Mouse (Mus musculus): ENCODE measurements around the gene Lrrc75a. TPM values are rescaled to one million over a fixed set of nuclear protein-coding genes. Genes with fewer than 3 reads are reported as not detected.

Gene Lrrc75a
- total RNA-seq, 2 experiments from 2014 or later, result 1.8 to 2.1 TPM

DNA sequence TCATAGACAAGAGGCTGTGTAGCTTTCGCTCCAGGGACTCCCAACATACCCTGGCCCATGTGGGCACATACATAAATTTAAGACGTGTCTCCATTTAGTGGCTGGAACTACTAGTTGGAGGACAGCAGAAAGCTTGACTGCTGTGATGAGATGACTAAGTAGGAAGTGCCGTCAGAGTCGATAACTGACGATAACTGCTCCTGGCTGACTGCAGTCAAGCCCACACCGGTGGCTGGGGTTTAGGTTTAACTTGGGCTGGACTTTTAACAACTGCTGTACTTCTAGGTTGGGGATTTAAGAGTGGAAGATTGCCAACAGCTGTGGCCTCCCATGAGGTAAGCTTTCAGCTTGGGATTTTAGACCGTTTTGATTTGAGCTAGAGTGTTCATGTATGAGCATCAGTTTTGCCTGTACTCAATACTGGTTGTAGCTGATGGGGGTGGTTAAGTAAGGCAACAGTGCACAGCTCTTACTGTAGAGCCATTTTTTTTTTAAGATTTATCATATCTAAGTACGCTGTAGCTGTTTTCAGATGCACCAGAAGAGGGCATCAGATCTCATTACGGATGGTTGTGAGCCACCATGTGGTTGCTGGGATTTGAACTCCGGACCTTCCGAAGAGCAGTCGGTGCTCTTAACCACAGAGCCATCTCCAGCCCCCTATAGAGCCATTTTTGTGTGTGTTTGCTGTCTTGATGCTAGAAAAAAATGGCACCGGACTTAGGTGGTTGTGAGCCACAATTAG lies 44.8 kb downstream of the Lrrc75a start:
- no peak for ATAC-seq (replicated peaks; ENCODE audit: low FRiP score, low TSS enrichment, poor library complexity, severe bottlenecking)

DNA sequence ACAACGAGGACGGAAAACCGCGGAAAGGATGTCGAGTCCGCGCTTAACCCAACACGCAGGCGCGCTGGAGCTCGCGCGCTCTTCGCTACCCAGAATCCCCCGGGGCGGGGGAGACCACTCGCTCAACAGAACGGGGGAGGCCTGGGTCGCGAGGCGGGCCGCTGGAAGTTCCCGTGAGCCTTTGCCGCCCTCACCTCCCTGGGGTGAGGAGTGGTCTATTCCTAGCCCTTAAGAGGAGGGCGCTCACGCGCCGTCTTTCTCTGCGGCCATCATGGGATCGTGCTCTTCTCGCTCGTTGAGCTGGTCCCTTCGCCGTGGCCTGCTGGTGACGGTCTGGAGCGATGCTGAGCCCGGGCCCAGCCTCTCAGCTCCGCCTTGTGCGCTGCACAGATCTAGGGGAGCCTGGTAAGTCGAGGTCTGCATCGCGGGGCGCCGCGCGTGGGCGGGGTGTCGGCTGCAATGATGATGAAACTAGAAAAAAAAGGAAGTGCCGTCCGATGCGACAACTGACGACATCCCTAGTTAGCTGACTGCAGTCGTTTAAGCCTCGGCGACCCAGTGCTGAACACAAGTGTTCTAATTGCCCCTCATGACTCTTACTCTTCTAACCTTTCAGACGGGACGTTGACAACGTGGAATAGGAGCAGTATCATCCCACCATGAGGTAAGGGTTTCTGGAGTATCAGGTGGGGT lies 45.6 kb downstream of the Lrrc75a start:
- ATAC-seq (replicated peaks; ENCODE audit: low FRiP score, low TSS enrichment, poor library complexity, severe bottlenecking), result peak; percentile 77

DNA sequence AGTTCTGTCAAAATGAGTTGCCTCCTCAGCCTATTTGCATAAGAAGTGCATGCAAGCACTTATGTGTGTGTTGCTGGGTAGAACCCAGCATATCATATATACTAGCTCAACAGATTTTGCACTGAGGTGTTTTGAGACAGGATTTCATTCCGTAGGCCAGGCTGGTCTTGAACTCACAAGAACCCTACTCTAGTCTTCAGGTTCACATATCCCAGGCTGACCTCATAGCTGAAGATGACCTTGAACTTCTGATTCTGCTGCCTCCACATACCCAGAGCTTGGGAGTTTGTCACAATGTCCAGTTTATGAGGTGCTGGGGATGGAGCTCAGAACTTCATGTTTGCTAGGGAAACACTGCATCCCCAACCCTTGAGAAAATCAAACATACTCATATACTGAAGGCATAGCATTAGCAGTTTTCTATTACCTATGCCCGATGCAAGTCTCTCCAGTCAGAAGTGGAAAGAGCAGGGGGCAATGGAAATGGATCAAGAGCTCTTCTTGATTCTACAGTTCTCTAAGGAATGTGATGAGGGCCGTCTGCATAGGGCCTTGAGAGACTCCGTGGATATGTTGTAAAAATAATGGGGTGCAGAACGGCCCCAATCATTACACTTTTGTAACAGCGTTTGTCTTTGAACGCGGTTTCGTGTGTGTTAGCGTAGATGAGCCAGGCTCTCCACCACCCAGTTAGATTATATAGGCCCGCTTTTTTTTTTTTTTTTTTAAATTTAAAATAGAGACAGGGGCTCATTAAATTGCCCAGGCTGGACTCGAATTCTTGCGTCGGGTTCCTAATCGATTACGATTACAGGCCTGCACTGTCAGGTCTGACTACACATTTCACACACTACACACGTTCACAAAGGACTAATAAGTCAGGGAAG lies 46.3 kb downstream of the Lrrc75a start:
- ATAC-seq (replicated peaks; ENCODE audit: low FRiP score, low TSS enrichment, poor library complexity, severe bottlenecking), result no peak

DNA sequence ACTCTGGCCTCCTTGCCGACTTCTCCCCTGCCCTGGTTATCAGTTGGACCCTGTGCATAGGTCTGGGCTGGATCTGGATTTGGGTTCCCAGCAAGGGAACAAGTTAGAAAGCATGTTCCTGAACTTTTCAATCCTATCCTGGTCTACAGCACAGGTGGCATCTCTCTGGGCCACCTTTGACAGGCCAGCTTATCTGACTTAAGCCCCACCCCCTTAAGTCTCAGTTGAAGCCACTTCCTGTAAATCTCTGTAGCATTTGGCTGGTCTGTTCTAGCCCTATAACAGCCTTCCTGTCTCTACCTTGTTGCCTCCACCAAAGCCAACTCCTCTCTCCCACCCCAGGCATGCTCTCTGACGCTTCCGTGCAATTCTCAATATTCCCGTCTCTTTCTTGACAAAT lies 49.8 kb downstream of the Lrrc75a start:
- no peak for ATAC-seq (replicated peaks; ENCODE audit: low FRiP score, low TSS enrichment, poor library complexity, severe bottlenecking)

DNA sequence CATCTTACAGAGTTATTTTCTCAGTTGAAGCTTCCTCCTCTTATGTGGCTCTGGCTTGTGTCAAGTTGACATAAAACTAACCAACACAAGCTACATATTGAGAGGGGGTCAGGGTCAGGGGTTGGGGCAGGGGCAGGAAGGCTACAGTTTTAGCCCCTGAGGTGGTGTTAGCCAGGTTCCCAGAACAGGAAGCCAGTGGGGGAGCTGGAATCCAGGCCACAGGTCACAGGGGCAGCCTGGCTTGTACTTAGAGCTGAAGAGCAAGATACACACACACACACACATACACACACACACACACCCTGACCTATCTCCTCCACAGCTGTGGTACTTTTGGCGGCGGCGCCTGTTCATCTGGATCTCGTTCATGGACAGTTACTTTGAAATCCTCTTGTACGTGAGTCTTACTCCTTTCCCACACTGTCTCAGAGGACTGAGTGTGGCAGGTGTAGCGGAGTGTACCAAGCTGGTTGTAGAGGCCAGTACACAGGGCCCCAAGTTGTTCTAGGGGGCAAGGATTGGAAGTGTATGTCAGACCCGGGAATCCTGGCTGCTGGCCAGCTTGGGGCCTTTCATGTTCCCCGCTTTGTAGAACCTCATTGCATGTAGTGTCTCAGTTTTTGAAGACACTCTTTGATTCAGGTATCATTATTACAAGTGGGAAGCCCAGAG lies 56.3 kb downstream of the Lrrc75a start:
- ATAC-seq (replicated peaks; ENCODE audit: low FRiP score, low TSS enrichment, poor library complexity, severe bottlenecking), result no peak

DNA sequence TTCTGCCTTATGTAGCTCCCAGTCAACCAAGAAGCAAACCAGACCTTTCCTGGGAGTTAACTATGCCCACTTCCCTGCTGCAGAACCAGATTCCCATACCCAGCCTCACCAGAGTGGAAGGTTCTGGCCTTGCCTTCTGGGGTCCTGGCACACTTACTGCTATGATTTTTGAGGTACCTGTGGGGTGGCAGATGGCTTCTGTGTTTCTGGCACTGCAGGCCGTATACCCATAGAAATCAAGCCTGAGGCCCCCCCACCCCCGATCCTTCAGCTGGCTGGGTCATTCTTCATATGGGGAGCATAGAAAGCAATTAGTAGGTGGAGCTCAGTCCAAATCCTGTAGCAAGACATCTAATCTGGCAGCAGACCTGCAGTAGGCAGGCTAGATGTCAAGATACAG lies 57.3 kb downstream of the Lrrc75a start:
- ATAC-seq (replicated peaks; ENCODE audit: low FRiP score, low TSS enrichment, poor library complexity, severe bottlenecking), result no peak

DNA sequence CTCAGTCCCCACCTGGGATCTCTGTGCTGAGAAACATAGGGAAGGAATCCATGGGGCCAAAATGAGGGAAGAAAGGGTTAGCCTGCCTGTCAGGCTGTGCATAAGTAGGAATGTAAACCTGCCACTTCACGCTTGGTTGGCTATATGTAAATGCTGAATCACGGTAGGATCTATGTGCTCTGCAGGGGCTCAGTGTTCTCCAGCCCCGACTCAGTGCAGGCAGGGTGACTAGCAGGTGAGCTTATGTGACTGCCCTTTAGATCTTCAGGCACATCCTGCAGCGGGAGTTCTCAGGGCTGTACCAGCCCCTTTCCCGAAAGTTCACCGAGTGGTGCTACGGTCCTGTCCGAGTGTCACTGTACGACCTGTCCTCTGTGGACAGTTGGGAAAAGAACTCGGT lies 58.9 kb downstream of the Lrrc75a start:
- no peak for ATAC-seq (replicated peaks; ENCODE audit: low FRiP score, low TSS enrichment, poor library complexity, severe bottlenecking)

DNA sequence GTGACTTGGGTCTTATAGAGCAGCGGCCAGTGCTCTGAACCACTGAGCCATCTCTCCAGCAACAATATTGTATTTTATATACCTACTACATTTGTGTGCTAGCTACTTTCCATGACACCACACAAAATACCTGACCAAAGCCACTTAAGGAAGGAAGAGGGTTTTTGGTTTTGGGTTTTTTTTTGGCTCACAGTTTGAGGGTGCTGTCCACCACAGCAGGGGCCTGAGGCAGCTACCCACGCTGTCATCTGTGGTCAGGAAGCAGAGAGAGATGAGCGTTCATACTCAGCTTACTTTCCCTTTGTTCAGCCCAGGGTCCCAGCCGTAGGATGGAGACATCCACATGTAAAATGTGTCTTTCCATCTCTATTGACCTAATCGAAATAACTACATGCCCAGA lies 61.3 kb downstream of the Lrrc75a start:
- no peak for ATAC-seq (replicated peaks; ENCODE audit: low FRiP score, low TSS enrichment, poor library complexity, severe bottlenecking)

DNA sequence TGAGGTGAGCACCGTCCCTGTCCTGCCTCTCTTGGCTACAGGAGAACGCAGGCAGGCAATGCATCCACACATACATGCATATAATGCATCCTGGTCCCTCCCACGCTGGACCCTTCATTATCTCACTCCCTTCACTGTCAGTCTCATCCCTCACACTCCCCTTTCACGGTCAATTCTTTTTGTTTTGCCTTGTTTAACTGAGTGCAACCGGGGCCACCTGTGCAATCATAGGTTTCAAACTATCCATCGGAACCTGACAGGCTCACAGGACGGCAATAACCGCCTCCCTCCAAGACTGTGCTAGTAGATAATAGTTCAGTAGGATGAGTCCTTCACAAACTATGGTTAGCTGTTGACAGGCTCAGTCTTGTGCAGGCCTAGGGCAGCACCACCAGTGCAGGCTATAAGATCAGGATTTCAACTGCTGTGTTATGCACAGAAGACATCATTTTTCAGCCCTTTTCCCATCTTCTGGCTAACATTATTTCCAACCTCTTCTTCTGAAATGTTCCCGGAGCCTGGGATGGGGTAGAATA lies 63.6 kb downstream of the Lrrc75a start:
- ATAC-seq (replicated peaks; ENCODE audit: low FRiP score, low TSS enrichment, poor library complexity, severe bottlenecking), result peak; percentile 60

DNA sequence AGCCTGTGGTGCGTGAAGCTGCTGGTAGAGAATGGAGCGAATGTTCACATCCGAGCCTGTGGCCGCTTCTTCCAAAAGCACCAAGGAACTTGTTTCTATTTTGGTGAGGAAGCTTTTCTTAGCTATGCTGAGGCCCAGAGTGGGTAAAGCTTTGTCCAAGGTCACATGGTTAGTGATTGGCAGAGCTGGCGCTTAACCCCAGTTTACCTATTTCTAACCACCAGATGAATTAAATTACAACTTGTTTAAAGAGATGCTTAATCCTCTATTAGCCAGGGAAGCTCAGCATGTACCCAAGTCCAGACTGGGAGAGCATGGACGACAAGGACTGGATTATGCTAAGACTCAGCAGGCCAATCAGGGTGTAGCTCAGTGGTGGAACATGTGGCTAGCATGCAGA lies 65.3 kb downstream of the Lrrc75a start:
- no peak for ATAC-seq (replicated peaks; ENCODE audit: low FRiP score, low TSS enrichment, poor library complexity, severe bottlenecking)

DNA sequence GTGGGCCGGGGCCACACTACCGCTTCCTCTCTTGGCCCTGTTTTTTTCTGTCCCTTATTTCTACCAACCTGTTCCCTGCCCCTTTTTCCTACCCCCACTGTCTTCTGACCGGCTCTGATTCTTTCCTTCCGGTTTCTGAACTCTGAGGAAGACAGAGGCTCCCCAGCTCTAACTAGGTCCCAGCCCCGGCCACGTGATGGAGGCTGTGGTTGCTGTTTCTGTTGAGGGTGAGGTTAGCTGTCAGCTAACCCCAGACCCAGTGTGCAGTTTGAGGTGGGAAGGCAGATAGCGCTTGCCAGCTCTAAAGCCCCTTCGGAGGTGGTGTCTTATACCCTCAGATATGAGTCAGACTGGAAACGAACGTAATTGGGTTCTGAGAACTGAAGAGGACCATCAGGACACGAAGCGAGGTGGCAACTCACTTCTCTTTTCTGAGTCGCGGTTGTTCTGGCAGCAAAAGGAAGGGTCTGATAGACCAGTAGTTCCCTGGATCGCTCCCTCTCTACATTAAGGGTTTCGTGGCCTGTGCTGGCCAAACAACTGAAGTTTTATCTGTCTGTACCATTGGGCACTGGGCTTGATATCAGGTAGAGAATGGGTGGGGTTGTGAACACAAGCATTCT lies 71.7 kb downstream of the Lrrc75a start:
- ATAC-seq (replicated peaks; ENCODE audit: low FRiP score, low TSS enrichment, poor library complexity, severe bottlenecking), result peak; percentile 69

DNA sequence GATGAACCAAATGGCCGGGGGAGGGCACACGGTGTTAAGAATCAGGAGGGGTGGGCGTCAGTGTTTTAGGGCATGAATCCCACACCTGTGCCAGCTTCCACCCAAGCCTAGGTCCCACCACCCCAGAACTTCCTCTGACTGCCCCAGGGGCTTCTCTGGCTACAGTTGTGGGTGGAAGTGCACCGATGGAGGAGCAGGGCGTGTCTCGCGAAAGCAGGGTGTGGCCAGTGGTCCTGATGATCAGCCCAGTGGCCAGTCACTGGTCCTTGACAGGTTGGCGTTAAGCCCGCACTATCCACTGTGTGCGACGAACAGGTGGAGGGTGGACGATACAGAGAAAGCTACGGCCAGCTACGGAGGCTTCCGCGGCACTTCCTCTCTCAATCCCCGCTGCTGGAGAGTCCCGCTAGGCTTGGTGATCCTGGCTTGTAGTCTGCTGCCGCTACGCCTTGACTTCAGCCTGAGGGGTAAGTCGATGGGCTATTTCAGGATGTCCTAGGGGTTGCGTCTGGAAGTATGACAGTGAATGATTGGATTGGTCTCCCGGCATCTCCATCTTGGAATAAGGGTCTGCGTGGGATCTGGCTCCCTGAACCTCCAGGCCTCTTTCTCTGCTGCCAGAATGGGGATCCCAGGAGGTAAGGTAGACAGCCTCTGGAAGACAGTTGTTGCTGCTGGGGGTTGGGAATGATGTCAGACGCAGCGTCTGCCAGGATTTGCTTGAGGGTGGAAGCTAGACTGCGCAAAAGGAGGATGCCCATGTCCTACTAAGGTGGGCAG lies 72.5 kb downstream of the Lrrc75a start:
- peak; percentile 49 for ATAC-seq (replicated peaks; ENCODE audit: low FRiP score, low TSS enrichment, poor library complexity, severe bottlenecking)

DNA sequence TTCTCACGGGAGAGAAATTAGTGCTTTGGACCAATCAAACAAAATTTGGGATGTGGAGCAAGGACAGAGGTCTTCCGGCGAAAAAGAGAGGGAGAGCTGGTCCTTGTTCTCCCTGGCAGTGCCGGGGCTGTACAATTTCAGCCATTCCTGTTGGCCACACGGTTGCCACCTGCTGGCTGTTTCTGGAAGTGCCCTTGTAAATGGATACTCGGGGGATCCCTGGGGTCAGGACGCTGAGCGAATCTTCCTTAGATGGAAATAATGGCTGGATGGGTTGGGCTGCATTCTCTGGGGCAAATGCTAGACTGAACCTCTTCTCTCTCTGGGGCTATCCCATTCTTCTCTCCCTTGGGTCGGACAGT lies 73.0 kb downstream of the Lrrc75a start:
- ATAC-seq (replicated peaks; ENCODE audit: low FRiP score, low TSS enrichment, poor library complexity, severe bottlenecking), result peak; percentile 62

DNA sequence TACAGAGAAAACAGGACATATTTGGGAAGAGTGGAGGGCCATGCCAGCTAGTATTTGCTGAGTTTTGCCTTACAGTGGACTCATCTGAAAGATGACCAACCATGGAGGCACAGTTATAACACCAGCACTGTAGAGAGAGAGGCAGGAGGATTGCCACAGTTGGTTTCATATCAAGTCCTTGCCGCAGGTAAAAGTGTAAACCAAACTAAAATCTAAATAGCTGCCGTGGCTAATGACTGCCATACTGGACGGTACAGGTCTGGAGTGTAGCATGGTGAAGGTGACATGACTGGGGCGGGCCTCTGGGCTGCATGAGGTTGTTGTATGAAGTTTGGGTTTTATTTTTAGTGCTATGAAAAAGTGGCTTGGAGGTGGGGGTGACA lies 73.6 kb downstream of the Lrrc75a start:
- no peak for ATAC-seq (replicated peaks; ENCODE audit: low FRiP score, low TSS enrichment, poor library complexity, severe bottlenecking)

DNA sequence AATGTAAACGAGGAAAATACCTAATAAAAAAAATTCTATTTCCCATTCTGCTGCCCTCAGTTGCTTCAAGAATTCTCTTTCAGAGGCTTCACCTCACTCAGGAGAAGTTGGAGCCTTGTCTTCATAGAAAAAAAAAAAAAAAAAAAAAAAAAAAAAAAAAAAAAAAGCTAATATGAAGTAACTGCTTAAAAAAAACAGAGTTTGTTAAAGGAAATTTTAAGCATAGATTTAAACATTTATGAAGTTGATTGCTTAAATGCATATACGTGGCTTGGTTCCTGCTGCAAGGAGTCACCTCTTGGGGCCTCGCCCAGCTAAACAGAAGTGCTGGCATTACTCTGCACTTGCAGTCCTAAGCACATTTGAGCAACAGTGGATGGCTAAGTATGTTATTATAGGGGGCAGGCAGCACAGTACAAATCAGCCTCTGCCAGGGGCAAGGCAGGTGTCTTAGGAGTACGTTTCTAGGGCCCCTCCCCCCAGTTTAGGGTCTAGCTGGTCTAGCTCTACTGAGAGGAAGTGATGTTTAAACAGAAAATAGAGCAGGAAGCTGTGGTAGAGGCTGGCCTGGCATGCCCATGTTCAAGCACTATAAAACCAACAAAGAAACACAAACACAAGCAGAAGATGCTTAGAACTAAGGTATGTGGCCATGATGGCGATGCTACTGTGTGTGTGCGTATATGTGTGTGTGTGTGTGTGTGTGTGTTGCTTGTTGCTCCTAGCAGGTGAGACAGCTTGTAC lies 74.2 kb downstream of the Lrrc75a start, which contains the start of gene Trpv2:
TSS of gene Trpv2 (plus strand) at position 528 of the 744 bp plus-strand sequence.
- no peak for ATAC-seq (replicated peaks; ENCODE audit: low FRiP score, low TSS enrichment, poor library complexity, severe bottlenecking)

DNA sequence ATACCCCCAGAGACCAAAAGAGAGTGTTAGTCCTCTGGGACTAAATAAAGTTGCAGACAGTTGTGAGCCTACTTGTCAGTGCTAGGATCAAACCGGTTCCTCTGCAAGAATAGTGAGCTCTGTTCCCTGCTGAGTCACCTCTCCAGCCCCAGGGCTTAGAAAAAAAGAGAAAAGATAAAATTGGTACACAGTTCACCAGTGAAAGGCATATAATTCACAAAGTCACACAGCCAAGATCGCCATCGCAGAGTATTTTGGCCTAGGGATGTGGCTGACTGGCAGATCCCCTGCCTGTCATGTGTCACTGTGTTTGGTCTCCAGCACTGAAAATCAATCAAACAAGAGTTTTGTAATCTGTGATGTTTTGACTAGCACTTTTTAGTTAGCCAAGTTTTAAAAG lies 80.0 kb downstream of the Lrrc75a start:
- ATAC-seq (replicated peaks; ENCODE audit: low FRiP score, low TSS enrichment, poor library complexity, severe bottlenecking), result 0 out of 2 replicates have a peak, but pooled peaks have one; percentile 41

DNA sequence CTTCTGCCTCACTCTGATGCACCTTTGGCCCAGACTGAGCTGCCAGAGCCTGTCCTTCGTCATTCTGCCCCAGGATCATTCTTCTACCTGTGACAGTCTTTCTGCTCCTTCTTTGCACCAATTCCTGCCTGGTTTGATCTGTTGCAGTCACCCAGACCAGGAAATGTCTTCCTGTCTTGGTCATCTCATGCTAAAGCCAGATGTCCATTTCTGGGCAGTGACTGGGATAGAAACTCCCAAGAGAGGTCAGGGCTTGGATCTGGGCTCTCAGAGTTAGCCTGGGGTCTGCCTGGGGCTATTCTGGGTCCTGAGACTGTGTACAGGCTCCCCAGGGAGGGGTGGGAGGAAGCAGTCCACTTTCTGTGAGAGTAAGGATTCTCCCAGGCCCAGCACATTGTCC lies 82.1 kb downstream of the Lrrc75a start:
- ATAC-seq (replicated peaks; ENCODE audit: low FRiP score, low TSS enrichment, poor library complexity, severe bottlenecking), result 0 out of 2 replicates have a peak, but pooled peaks have one; percentile 30

Data from megakaryocyte-erythroid progenitor cell, adult 5-6 weeks (primary cell).